Mouse (Mus musculus) kidney, embryonic 16.5 days (tissue): ENCODE measurements around the gene Rsc1a1. TPM values are rescaled to one million over a fixed set of nuclear protein-coding genes. Genes with fewer than 3 reads are reported as not detected.

Source experiments
- ATAC-seq: fragments of 200-750 bp; cut with Nextera tagmentation; 2 replicates; pipeline ENCODE4 v1.8.0; 2017; ENCODE audit warnings: moderate TSS enrichment; ENCODE audit not compliant: low FRiP score, low TSS enrichment
- H3K27ac ChIP-seq: fragments of 300-500 bp; sonication (generic); 2 replicates; pipeline ENCODE4 v1.5.1; 2014; ENCODE audit warnings: low read length
- H3K27me3 ChIP-seq: fragments of 300-500 bp; sonication (generic); 2 replicates; pipeline ENCODE4 v1.6.1; 2014; ENCODE audit warnings: low read length, control low read depth, mixed read lengths; ENCODE audit not compliant: insufficient read depth
- H3K36me3 ChIP-seq: fragments of 300-500 bp; sonication (generic); 2 replicates; pipeline ENCODE4 v1.6.1; 2014; ENCODE audit warnings: low read length, control low read depth, mixed read lengths; ENCODE audit not compliant: insufficient read depth
- H3K4me1 ChIP-seq: fragments of 300-500 bp; sonication (generic); 2 replicates; pipeline ENCODE4 v1.6.1; 2014; ENCODE audit warnings: low read length, control low read depth, mixed read lengths; ENCODE audit not compliant: insufficient read depth
- H3K4me2 ChIP-seq: fragments of 300-500 bp; sonication (generic); replicated peaks from 2 replicates; pipeline ENCODE4 v1.6.1; 2014; ENCODE audit warnings: low read depth, low read length
- H3K4me3 ChIP-seq: fragments of 300-500 bp; sonication (generic); 2 replicates; pipeline ENCODE4 v1.5.1; 2014; ENCODE audit warnings: mild to moderate bottlenecking, low read length
- H3K9ac ChIP-seq: fragments of 300-500 bp; sonication (generic); replicated peaks from 2 replicates; pipeline ENCODE4 v1.6.1; 2014; ENCODE audit warnings: low read length
- H3K9me3 ChIP-seq: fragments of 300-500 bp; sonication (generic); 2 replicates; pipeline ENCODE4 v1.6.1; 2016; ENCODE audit warnings: low read length, control low read depth
- WGBS: fragments of 180-500 bp; shearing (Covaris S2); extraction: QIAGEN DNeasy Blood & Tissue Kit; methylation state at CpG from one replicate; pipeline ENCODE4 v1.1.7; 2014; 5-methylcytosine and 5-hydroxymethylcytosine counted together
- polyA plus RNA-seq: library from polyadenylated mRNA; unstranded; fragments of >200 nt; fragmentation: Nextera tagmentation; extraction: Ambion mirVana; gene quantifications from 2 replicates; pipeline ENCODE4 v1.2.1, GENCODE M21; 2015

Gene Rsc1a1
- polyA plus RNA-seq, 1 experiment from 2014 or later, result not detected

GRCm38 (mm10) chr4:141679016-141679415, 6.4 kb downstream of the Rsc1a1 start:
- 75% methylated on average over 2 of the region's 2 CpGs for WGBS
- Histone ChIP-seq H3K4me2 (no peak overlapping the region), H3K4me3 (no peak overlapping the region), H3K27me3 (no peaks in the 10 kb centered on the region), H3K36me3 (peaks cover 14% of the 10 kb centered on the region), H3K4me1 (peaks cover 19% of the 10 kb centered on the region), H3K9ac (no peak overlapping the region; the same call in 1 of the 2 replicates), H3K27ac (no peak overlapping the region), H3K9me3 (no peaks in the 10 kb centered on the region)
- ATAC-seq, result no peak

GRCm38 (mm10) chr4:141676462-141676979, 8.9 kb downstream of the Rsc1a1 start:
- H3K4me3 ChIP-seq, result no peak overlapping the region
- H3K4me2 ChIP-seq, result no peak overlapping the region
- no peaks in the 10 kb centered on the region for H3K36me3 ChIP-seq
- H3K4me1 ChIP-seq, result peaks cover 11% of the 10 kb centered on the region; the same call in 1 of the 2 replicates
- H3K27ac ChIP-seq, result no peak overlapping the region
- no peak for ATAC-seq
- H3K9ac ChIP-seq, result no peak overlapping the region
- 80% methylated on average over 5 of the region's 5 CpGs for WGBS
- no peaks in the 10 kb centered on the region for H3K27me3 ChIP-seq
- no peaks in the 10 kb centered on the region for H3K9me3 ChIP-seq

GRCm38 (mm10) chr4:141672325-141672724, 13.1 kb downstream of the Rsc1a1 start:
- no peak overlapping the region for H3K4me3 ChIP-seq
- no peaks in the 10 kb centered on the region for H3K4me1 ChIP-seq

GRCm38 (mm10) chr4:141671389-141671788, 14.0 kb downstream of the Rsc1a1 start:
- no peak overlapping the region for H3K4me3 ChIP-seq
- ATAC-seq, result no peak

More at GRCm38 (mm10) chr4:141672325-141672724, 13.1 kb downstream of the Rsc1a1 start:
- no peak for ATAC-seq
- Histone ChIP-seq H3K9me3 (no peaks in the 10 kb centered on the region), H3K4me2 (no peak overlapping the region), H3K9ac (no peak overlapping the region), H3K27ac (no peak overlapping the region), H3K27me3 (no peaks in the 10 kb centered on the region), H3K36me3 (no peaks in the 10 kb centered on the region)
- 82% methylated on average over 13 of the region's 13 CpGs for WGBS

GRCm38 (mm10) chr4:141669898-141670712, 15.3 kb downstream of the Rsc1a1 start:
- Histone ChIP-seq H3K27ac (no peak overlapping the region), H3K4me1 (no peaks in the 10 kb centered on the region), H3K9me3 (no peaks in the 10 kb centered on the region), H3K4me2 (no peak overlapping the region), H3K9ac (no peak overlapping the region), H3K36me3 (no peaks in the 10 kb centered on the region), H3K27me3 (no peaks in the 10 kb centered on the region), H3K4me3 (no peak overlapping the region)
- ATAC-seq, result no peak
- whole genome bisulfite sequencing, result 83% methylated on average over 18 of the region's 18 CpGs

More at GRCm38 (mm10) chr4:141671389-141671788, 14.0 kb downstream of the Rsc1a1 start:
- Histone ChIP-seq H3K27ac (no peak overlapping the region), H3K9me3 (no peaks in the 10 kb centered on the region), H3K27me3 (no peaks in the 10 kb centered on the region), H3K4me1 (no peaks in the 10 kb centered on the region), H3K4me2 (no peak overlapping the region), H3K9ac (no peak overlapping the region), H3K36me3 (no peaks in the 10 kb centered on the region)
- WGBS, result 73% methylated on average over 4 of the region's 4 CpGs

GRCm38 (mm10) chr4:141664799-141665198, 20.6 kb downstream of the Rsc1a1 start, which contains the start of gene Plekhm2:
Gene Plekhm2, minus strand, starts transcription at chr4:141664899.
- Histone ChIP-seq H3K27me3 (no peaks in the 10 kb centered on the region), H3K9me3 (no peaks in the 10 kb centered on the region), H3K27ac (peak within 1 kb of the TSS; percentile 74), H3K9ac (peak within 1 kb of the TSS; percentile 97), H3K4me1 (peaks cover 14% of the 10 kb centered on the region), H3K4me3 (peak within 1 kb of the TSS; percentile 64), H3K4me2 (peak within 1 kb of the TSS; percentile 95), H3K36me3 (0 out of 2 replicates have a peak, but pooled peaks cover 10% of the 10 kb centered on the region)
- 69% methylated on average over 8 of the region's 8 CpGs for WGBS
- peak; percentile 24; the same call in 1 of the 2 replicates for ATAC-seq

- Histone ChIP-seq H3K9ac (peak overlapping the region; percentile 97), H3K27ac (peak overlapping the region; percentile 74), H3K9me3 (no peaks in the 10 kb centered on the region), H3K36me3 (0 out of 2 replicates have a peak, but pooled peaks cover 10% of the 10 kb centered on the region), H3K4me1 (peaks cover 14% of the 10 kb centered on the region), H3K4me2 (peak overlapping the region; percentile 95), H3K27me3 (no peaks in the 10 kb centered on the region), H3K4me3 (peak overlapping the region; percentile 64)
- ATAC-seq, result peak; percentile 82
- WGBS, result under 1% methylated on average over 27 of the region's 60 CpGs
Measured at GRCm38 (mm10) chr4:141664011-141664745, 21.2 kb downstream of the Rsc1a1 start.

- peaks cover 16% of the 10 kb centered on the region; the same call in 1 of the 2 replicates for H3K36me3 ChIP-seq
- peak; percentile 33; the same call in 1 of the 2 replicates for ATAC-seq
- H3K4me3 ChIP-seq, result peak overlapping the region; percentile 64
- H3K27ac ChIP-seq, result peak overlapping the region; percentile 74
- no peaks in the 10 kb centered on the region for H3K9me3 ChIP-seq
- H3K27me3 ChIP-seq, result no peaks in the 10 kb centered on the region
- peak overlapping the region; percentile 97 for H3K9ac ChIP-seq
- H3K4me2 ChIP-seq, result peak overlapping the region; percentile 95
- peaks cover 14% of the 10 kb centered on the region for H3K4me1 ChIP-seq
- 3% methylated on average over 46 of the region's 47 CpGs for WGBS
Measured at GRCm38 (mm10) chr4:141663122-141663931, 22.1 kb downstream of the Rsc1a1 start.

GRCm38 (mm10) chr4:141660884-141661283, 24.5 kb downstream of the Rsc1a1 start:
- H3K27ac ChIP-seq, result no peak overlapping the region
- no peaks in the 10 kb centered on the region for H3K27me3 ChIP-seq
- H3K4me2 ChIP-seq, result no peak overlapping the region
- peaks cover 14% of the 10 kb centered on the region for H3K4me1 ChIP-seq
- H3K4me3 ChIP-seq, result no peak overlapping the region
- ATAC-seq, result no peak
- WGBS, result 90% methylated on average over 11 of the region's 11 CpGs
- peaks cover 16% of the 10 kb centered on the region; the same call in 1 of the 2 replicates for H3K36me3 ChIP-seq
- H3K9ac ChIP-seq, result no peak overlapping the region
- no peaks in the 10 kb centered on the region for H3K9me3 ChIP-seq
